Mouse (Mus musculus): ENCODE data around the gene Nus1. TPM values are rescaled to one million over a fixed set of nuclear protein-coding genes. Genes with fewer than 3 reads are reported as not detected.

The Nus1 gene
- polyA plus RNA-seq, 1 experiment from 2014 or later = 18.3 TPM

Other genes starting within 250 kb of the Nus1 start
- gene Ros1, start 222.3 kb upstream of the Nus1 start, polyA plus RNA-seq (2015; fragmentation: Nextera tagmentation; extraction: Ambion mirVana) = not detected in 2 replicates
- gene Dcbld1, start 183.9 kb upstream of the Nus1 start, polyA plus RNA-seq (2015; fragmentation: Nextera tagmentation; extraction: Ambion mirVana) = 14.6 and 15.8 TPM in 2 replicates
- gene Gm26741, start 58.8 kb upstream of the Nus1 start, polyA plus RNA-seq (2015; fragmentation: Nextera tagmentation; extraction: Ambion mirVana) = not detected in 2 replicates
- 22.3 and 22.9 TPM in 2 replicates for gene Gopc, start 35.4 kb upstream of the Nus1 start, polyA plus RNA-seq (2015; fragmentation: Nextera tagmentation; extraction: Ambion mirVana)
- gene Nepn, start 28.6 kb upstream of the Nus1 start, polyA plus RNA-seq (2015; fragmentation: Nextera tagmentation; extraction: Ambion mirVana) = not detected in 2 replicates

Measured in midbrain, embryonic 13.5 days (tissue).